Mouse (Mus musculus): Measurements from ENCODE around the gene Sh2d4b. TPM values are rescaled to one million over a fixed set of nuclear protein-coding genes. Genes with fewer than 3 reads are reported as not detected.

Gene Sh2d4b
- polyA plus RNA-seq, 1 experiment from 2014 or later = 1.5 TPM

DNA sequence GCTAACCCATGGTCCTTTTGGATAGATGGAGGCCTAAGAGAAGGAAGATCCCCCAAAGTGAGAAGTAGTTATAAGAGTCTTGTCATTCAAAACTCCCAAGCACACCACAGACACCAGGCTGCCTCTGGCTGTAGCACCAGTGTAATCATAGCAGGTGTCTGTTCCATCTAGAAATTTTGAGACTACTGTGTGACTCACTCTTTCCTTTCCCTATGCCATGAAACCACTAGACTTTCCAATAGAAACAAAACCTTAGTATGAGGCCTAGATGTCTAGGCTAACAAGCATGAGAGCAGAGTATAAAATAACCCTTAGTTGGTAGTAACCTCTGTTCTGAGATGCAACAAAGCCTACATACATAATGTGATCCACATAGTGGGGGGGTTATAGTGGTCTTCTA lies 55.7 kb downstream of the Sh2d4b start:
- no peaks in the 10 kb centered on the region for H3K4me1 ChIP-seq (ENCODE audit: control insufficient read depth, insufficient read depth, low read length)
- no peak overlapping the region for H3K4me2 ChIP-seq (ENCODE audit: low read length)
- H3K27ac ChIP-seq (ENCODE audit: low read depth, low read length) = no peak overlapping the region
- no peaks in the 10 kb centered on the region for H3K36me3 ChIP-seq (ENCODE audit: control insufficient read depth, insufficient read depth, low read length)
- H3K9me3 ChIP-seq (replicated peaks; ENCODE audit: control insufficient read depth, low read length) = no peaks in the 10 kb centered on the region
- DNase-seq (ENCODE audit: low spot score) (no peak), ATAC-seq (no peak)
- no peak overlapping the region for H3K9ac ChIP-seq (ENCODE audit: low read length)
- H3K4me3 ChIP-seq (ENCODE audit: low read depth, low read length) = no peak overlapping the region
- no peaks in the 10 kb centered on the region for H3K27me3 ChIP-seq (replicated peaks; ENCODE audit: control insufficient read depth, insufficient read depth, low read length)

DNA sequence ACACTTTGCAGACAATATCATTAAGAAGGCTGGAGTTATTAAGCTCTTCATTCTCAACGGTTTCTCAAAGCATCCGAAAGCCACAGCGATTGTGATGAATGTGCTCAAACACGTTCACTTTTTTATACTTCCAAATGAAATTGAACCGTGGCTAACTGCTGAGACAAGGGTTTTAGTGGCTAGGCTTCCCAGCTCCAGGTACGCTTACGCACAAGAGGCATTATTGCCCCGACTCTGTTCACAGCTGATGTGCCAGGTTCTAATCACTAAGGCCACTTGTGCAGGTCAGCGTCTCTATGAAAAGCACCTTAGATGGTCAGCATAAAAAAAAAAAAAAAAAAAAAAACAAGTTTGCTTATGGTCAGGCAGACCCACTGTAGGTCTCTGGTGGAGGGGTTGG lies 62.6 kb downstream of the Sh2d4b start:
- Histone ChIP-seq H3K36me3 (ENCODE audit: control insufficient read depth, insufficient read depth, low read length) (no peaks in the 10 kb centered on the region), H3K9ac (ENCODE audit: low read length) (no peak overlapping the region), H3K4me3 (ENCODE audit: low read depth, low read length) (no peak overlapping the region), H3K27ac (ENCODE audit: low read depth, low read length) (no peak overlapping the region), H3K27me3 (replicated peaks; ENCODE audit: control insufficient read depth, insufficient read depth, low read length) (no peaks in the 10 kb centered on the region), H3K4me2 (ENCODE audit: low read length) (no peak overlapping the region), H3K4me1 (ENCODE audit: control insufficient read depth, insufficient read depth, low read length) (no peaks in the 10 kb centered on the region), H3K9me3 (replicated peaks; ENCODE audit: control insufficient read depth, low read length) (no peaks in the 10 kb centered on the region)
- DNase-seq (ENCODE audit: low spot score) (no peak), ATAC-seq (no peak)
- 78% methylated on average over 9 of the region's 9 CpGs for WGBS

DNA sequence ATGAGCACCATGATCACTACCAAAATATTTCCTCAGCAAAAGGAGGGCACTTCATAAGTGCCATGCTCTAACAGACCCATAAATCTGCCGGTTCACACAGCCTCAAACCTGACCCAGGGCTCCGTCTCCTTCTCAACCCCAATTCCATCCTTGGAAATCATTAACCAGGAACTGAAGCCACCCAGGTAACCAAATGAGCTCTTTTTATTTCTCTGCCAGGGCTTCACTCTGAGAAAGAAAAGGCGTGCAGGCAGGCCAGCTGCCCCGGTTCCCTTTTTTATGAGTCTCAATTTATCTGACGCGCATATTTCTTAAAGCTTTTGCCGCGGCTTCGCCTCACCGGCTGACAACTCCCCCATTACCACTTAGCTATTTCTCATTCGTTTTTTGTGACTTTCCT lies 63.0 kb downstream of the Sh2d4b start:
- 74% methylated on average over 11 of the region's 11 CpGs for WGBS
- H3K9me3 ChIP-seq (replicated peaks; ENCODE audit: control insufficient read depth, low read length) = no peaks in the 10 kb centered on the region
- H3K36me3 ChIP-seq (ENCODE audit: control insufficient read depth, insufficient read depth, low read length) = no peaks in the 10 kb centered on the region
- no peaks in the 10 kb centered on the region for H3K27me3 ChIP-seq (replicated peaks; ENCODE audit: control insufficient read depth, insufficient read depth, low read length)
- ATAC-seq (no peak), DNase-seq (ENCODE audit: low spot score) (no peak)
- H3K4me2 ChIP-seq (ENCODE audit: low read length) = no peak overlapping the region
- no peaks in the 10 kb centered on the region for H3K4me1 ChIP-seq (ENCODE audit: control insufficient read depth, insufficient read depth, low read length)
- H3K4me3 ChIP-seq (ENCODE audit: low read depth, low read length) = no peak overlapping the region
- no peak overlapping the region for H3K9ac ChIP-seq (ENCODE audit: low read length)
- no peak overlapping the region for H3K27ac ChIP-seq (ENCODE audit: low read depth, low read length)

DNA sequence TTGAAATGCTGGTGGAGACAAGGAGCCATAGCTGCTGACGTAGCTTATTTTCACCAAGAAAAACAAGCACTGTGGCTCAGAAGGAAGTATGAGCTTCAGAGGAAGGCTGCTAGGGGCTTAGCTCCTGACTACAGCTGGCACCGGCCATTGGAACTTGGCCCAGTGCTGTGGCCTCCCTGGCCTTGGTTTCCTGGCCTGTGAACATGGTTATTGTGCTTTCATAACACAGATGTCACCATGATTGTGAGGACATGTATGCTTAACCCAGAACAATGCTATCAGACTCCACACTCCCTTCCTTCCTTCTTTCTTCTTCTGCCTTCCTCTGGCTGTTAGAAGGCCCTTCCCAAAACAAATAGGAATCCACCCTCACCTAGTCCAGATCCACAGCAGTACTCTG lies 75.0 kb downstream of the Sh2d4b start:
- Histone ChIP-seq H3K9me3 (replicated peaks; ENCODE audit: control insufficient read depth, low read length) (no peaks in the 10 kb centered on the region), H3K9ac (ENCODE audit: low read length) (no peak overlapping the region), H3K27me3 (replicated peaks; ENCODE audit: control insufficient read depth, insufficient read depth, low read length) (no peaks in the 10 kb centered on the region), H3K4me3 (ENCODE audit: low read depth, low read length) (no peak overlapping the region), H3K36me3 (ENCODE audit: control insufficient read depth, insufficient read depth, low read length) (no peaks in the 10 kb centered on the region), H3K27ac (ENCODE audit: low read depth, low read length) (no peak overlapping the region), H3K4me2 (ENCODE audit: low read length) (no peak overlapping the region), H3K4me1 (ENCODE audit: control insufficient read depth, insufficient read depth, low read length) (no peaks in the 10 kb centered on the region)
- WGBS = 76% methylated on average over 2 of the region's 2 CpGs
- DNase-seq (ENCODE audit: low spot score) = no peak
- ATAC-seq = no peak

DNA sequence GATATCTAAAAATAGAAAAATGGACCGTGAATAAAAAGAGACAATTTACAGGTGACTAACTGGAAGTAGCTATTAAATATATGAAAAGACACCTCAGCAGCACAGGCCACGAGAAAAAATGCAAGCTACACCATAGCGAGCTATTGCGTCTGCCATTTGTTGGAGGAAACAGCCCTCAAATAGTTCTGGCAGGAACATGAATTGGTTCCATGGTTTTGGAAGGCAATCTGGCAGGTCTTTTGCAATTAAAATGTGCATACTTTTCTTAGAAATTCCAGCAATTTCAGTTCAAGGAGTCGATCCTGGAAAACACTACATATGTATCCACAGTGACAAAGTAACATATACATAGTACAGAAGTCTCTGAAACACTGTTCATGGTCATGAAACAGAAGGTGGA lies 76.4 kb downstream of the Sh2d4b start:
- Histone ChIP-seq H3K27me3 (replicated peaks; ENCODE audit: control insufficient read depth, insufficient read depth, low read length) (no peaks in the 10 kb centered on the region), H3K27ac (ENCODE audit: low read depth, low read length) (no peak overlapping the region), H3K36me3 (ENCODE audit: control insufficient read depth, insufficient read depth, low read length) (no peaks in the 10 kb centered on the region), H3K9me3 (replicated peaks; ENCODE audit: control insufficient read depth, low read length) (no peaks in the 10 kb centered on the region), H3K4me2 (ENCODE audit: low read length) (no peak overlapping the region), H3K4me1 (ENCODE audit: control insufficient read depth, insufficient read depth, low read length) (no peaks in the 10 kb centered on the region), H3K4me3 (ENCODE audit: low read depth, low read length) (no peak overlapping the region), H3K9ac (ENCODE audit: low read length) (no peak overlapping the region)
- no peak for ATAC-seq
- DNase-seq (ENCODE audit: low spot score) = peak; percentile 14
- 89% methylated on average over 5 of the region's 5 CpGs for WGBS

DNA sequence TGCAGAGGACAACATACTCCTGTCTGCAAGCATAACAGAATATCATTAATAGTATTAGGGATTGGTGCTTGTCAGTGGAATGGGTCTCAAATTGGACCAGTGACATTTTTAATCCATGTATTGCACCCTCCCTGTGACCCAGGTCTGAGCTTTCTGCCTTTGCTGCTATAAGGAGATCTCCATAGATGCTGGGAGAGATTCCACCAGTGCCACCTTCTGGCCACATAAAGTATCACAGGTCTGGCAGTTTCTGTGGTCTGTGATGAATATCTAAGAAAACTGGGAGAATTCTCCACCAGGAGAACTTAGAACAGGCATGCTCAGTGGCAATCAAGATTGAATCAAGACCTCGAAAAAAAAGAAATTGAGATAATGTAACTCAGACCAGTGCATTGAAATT lies 101.5 kb downstream of the Sh2d4b start:
- no peak overlapping the region for H3K4me3 ChIP-seq (ENCODE audit: low read depth, low read length)
- H3K4me1 ChIP-seq (ENCODE audit: control insufficient read depth, insufficient read depth, low read length) = no peaks in the 10 kb centered on the region
- H3K9me3 ChIP-seq (replicated peaks; ENCODE audit: control insufficient read depth, low read length) = no peaks in the 10 kb centered on the region
- 39% methylated on average over 1 of the region's 1 CpGs for WGBS
- peak; percentile 65; the same call in 1 of the 2 replicates for ATAC-seq
- H3K27ac ChIP-seq (ENCODE audit: low read depth, low read length) = no peak overlapping the region
- no peaks in the 10 kb centered on the region for H3K36me3 ChIP-seq (ENCODE audit: control insufficient read depth, insufficient read depth, low read length)
- H3K9ac ChIP-seq (ENCODE audit: low read length) = no peak overlapping the region
- no peaks in the 10 kb centered on the region for H3K27me3 ChIP-seq (replicated peaks; ENCODE audit: control insufficient read depth, insufficient read depth, low read length)
- peak; percentile 61 for DNase-seq (ENCODE audit: low spot score)
- no peak overlapping the region for H3K4me2 ChIP-seq (ENCODE audit: low read length)

DNA sequence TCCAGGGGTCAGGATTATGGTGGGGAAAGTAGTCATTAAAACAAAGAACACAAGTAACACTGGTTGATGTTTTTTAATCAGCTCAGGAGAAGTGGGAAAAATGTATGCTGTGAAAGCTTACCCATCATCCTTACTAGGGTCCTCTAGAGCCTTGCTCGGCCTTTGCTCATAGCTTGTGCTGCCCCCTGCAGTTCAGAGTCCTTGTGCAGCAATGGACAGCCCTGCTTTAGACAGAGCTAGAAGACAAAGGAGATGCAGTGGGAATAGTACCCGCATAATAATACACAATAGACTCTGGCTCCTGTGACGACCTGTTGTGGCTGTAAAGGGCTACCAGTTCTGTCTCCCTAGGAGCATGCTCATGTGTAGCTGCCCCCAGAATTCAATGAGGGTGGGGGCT lies 104.0 kb downstream of the Sh2d4b start:
- no peak overlapping the region for H3K9ac ChIP-seq (ENCODE audit: low read length)
- ATAC-seq = peak; percentile 63; the same call in 1 of the 2 replicates
- no peaks in the 10 kb centered on the region for H3K36me3 ChIP-seq (ENCODE audit: control insufficient read depth, insufficient read depth, low read length)
- H3K9me3 ChIP-seq (replicated peaks; ENCODE audit: control insufficient read depth, low read length) = no peaks in the 10 kb centered on the region
- WGBS = 13% methylated on average over 3 of the region's 3 CpGs
- peak; percentile 58 for DNase-seq (ENCODE audit: low spot score)
- H3K27me3 ChIP-seq (replicated peaks; ENCODE audit: control insufficient read depth, insufficient read depth, low read length) = no peaks in the 10 kb centered on the region
- H3K4me1 ChIP-seq (ENCODE audit: control insufficient read depth, insufficient read depth, low read length) = no peaks in the 10 kb centered on the region
- H3K27ac ChIP-seq (ENCODE audit: low read depth, low read length) = no peak overlapping the region
- no peak overlapping the region for H3K4me2 ChIP-seq (ENCODE audit: low read length)
- H3K4me3 ChIP-seq (ENCODE audit: low read depth, low read length) = no peak overlapping the region

DNA sequence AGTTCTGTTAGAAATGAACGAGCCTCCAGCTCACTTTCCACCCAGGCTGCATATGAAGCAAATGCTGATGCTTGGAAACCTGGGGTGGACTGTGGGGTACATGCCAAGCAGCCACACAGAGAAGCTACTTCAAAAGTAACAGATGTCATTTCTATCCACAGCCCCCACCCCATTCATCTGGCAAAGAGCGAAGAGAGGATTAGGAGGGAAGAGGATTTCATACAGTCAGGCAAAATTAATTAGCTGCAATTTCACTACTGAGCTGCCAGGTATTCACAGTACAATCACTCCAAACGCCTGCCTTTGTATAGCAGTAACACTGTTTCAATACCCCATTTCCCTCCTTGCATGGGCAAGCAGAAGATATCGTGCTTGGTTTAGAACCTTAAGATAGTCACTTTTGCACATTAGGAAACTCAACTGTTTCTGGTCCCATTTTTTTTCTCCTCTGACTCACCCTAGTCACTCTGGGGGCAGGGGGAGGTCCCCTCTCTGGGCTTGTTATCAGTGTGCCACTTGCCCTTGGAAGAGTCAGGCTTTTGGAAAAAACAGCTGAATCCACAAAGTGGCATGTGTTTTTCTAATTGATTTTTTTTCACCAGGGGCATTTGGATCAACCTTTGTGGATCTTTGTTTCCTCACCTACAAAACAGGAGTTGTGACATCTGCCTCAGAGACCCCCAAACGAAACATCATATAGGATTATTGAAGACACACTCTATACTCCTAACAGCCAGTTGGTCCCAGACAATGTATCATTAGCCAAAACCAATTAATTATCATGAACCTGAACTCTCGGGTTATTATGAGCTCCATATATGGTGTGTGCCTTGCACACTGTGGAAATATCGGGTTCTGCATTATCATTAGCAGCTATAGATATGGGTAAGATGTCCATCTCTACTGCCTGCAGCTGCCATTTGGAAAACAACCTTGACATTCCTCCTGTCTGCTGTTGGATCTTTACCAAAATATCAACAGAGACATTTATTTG lies 123.7 kb downstream of the Sh2d4b start:
- H3K4me3 ChIP-seq (ENCODE audit: low read depth, low read length) = no peak overlapping the region
- H3K4me2 ChIP-seq (ENCODE audit: low read length) = no peak overlapping the region
- H3K27me3 ChIP-seq (replicated peaks; ENCODE audit: control insufficient read depth, insufficient read depth, low read length) = no peaks in the 10 kb centered on the region
- no peaks in the 10 kb centered on the region for H3K36me3 ChIP-seq (ENCODE audit: control insufficient read depth, insufficient read depth, low read length)
- 0 out of 2 replicates have a peak overlapping the region, but pooled peaks have one; percentile 1 for H3K27ac ChIP-seq (ENCODE audit: low read depth, low read length)
- DNase-seq (ENCODE audit: low spot score) = peak; percentile 77
- H3K9me3 ChIP-seq (replicated peaks; ENCODE audit: control insufficient read depth, low read length) = no peaks in the 10 kb centered on the region
- WGBS = 23% methylated on average over 7 of the region's 7 CpGs
- no peak overlapping the region for H3K9ac ChIP-seq (ENCODE audit: low read length)
- peaks cover 4% of the 10 kb centered on the region for H3K4me1 ChIP-seq (ENCODE audit: control insufficient read depth, insufficient read depth, low read length)
- peak; percentile 91 for ATAC-seq

All from forebrain, embryonic 14.5 days (tissue).